Mouse (Mus musculus) brain, embryonic 14.5 days (tissue): ENCODE measurements around the gene Wipi2.
A peak's percentile ranks its signal among the peaks of the same experiment; 100 is the strongest.

Experiments
- CTCF ChIP-seq: fragments of 200-500 bp; IDR thresholded peaks from 2 replicates; pipeline ENCODE4 v1.5.1; 2012; ENCODE audit warnings: inconsistent platforms, mild to moderate bottlenecking, moderate library complexity, borderline replicate concordance; ENCODE audit not compliant: insufficient read depth, insufficient read length; ENCODE audit errors: extremely low read depth
- POLR2A ChIP-seq: fragments of 200-500 bp; IDR thresholded peaks from 2 replicates; pipeline ENCODE4 v1.6.1; 2012; ENCODE audit warnings: mild to moderate bottlenecking, inconsistent platforms, borderline replicate concordance; ENCODE audit not compliant: poor library complexity, insufficient read depth, insufficient read length, severe bottlenecking; ENCODE audit errors: extremely low read depth

DNA sequence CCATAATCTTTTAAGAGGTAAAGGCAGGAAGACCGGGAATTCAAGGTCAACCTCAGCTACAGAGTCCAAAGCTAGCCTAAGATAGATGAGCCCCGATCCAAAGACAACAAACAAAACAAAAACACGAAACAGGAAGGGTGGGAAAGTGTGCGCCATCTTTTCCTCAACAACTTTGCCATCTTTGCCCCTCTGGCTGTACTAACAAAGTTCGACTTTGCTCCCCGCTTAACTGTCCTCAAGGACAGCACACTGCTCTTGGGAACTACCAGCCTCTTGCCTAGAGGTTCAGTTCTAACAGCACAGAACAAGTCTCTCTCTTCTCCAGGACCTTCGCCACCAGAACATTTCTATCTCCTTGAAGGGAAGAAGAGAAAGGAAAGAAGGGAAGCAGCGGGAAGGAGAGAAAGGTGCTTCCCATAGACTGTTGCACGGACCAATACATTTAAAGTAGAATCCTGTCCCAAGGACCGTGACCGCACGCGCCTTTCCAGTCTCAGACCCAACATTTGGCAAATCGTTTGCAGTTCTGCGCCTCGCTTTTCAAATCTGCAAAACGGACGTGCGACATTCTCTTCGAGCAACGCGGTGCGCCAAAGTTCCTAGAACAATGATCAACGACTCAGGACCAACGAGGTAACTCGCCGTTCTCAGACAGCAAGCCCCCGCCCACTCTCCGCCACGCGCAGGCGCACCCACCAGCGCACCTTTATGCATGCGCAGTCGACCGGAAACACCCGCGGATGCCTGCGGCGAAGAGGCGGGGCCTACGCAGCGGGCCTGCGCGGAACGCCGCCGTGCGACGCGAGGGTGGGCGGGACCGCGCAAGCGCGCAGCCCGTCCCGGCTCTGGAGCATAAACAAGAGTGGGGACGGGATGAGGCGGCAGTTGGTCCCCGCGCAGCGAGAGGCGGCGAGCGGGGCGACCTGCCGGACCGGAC lies 1.5 kb downstream of the Wipi2 start:
- TF ChIP-seq CTCF (no peak), POLR2A (peak; percentile 60; the same call in 1 of the 2 replicates)
